Mouse (Mus musculus) forebrain, embryonic 16.5 days (tissue): ENCODE results near the gene Mthfsd. TPM values are rescaled to one million over a fixed set of nuclear protein-coding genes. Genes with fewer than 3 reads are reported as not detected.

Experiments used
- ATAC-seq: fragments of 200-750 bp; cut with Nextera tagmentation; 2 replicates; pipeline ENCODE4 v1.8.0; 2017; ENCODE audit warnings: mild to moderate bottlenecking, moderate library complexity
- H3K27ac ChIP-seq: fragments of 300-500 bp; sonication (generic); 2 replicates; pipeline ENCODE4 v1.5.1; 2014; ENCODE audit warnings: low read length, control low read depth
- H3K27me3 ChIP-seq: fragments of 300-500 bp; sonication (generic); replicated peaks from 2 replicates; pipeline ENCODE4 v1.6.1; 2014; ENCODE audit warnings: low read length; ENCODE audit not compliant: control insufficient read depth, insufficient read depth
- H3K36me3 ChIP-seq: fragments of 300-500 bp; sonication (generic); 2 replicates; pipeline ENCODE4 v1.6.1; 2014; ENCODE audit not compliant: control insufficient read depth, insufficient read depth
- H3K4me1 ChIP-seq: fragments of 300-500 bp; sonication (generic); replicated peaks from 2 replicates; pipeline ENCODE4 v1.6.1; 2014; ENCODE audit warnings: low read length; ENCODE audit not compliant: control insufficient read depth, insufficient read depth
- H3K4me2 ChIP-seq: fragments of 300-500 bp; sonication (generic); 2 replicates; pipeline ENCODE4 v1.6.1; 2014; ENCODE audit warnings: mild to moderate bottlenecking, low read length, control low read depth
- H3K4me3 ChIP-seq: fragments of 300-500 bp; sonication (generic); replicated peaks from 2 replicates; pipeline ENCODE4 v1.5.1; 2014; ENCODE audit warnings: mild to moderate bottlenecking, low read length, control low read depth
- H3K9ac ChIP-seq: fragments of 300-500 bp; sonication (generic); replicated peaks from 2 replicates; pipeline ENCODE4 v1.6.1; 2014; ENCODE audit warnings: low read depth, low read length, control low read depth
- H3K9me3 ChIP-seq: fragments of 300-500 bp; sonication (generic); 2 replicates; pipeline ENCODE4 v1.6.1; 2016; ENCODE audit warnings: low read length; ENCODE audit not compliant: control insufficient read depth
- WGBS: fragments of 180-500 bp; shearing (Covaris S2); extraction: QIAGEN DNeasy Blood & Tissue Kit; methylation state at CpG from one replicate; pipeline ENCODE4 v1.1.7; 2014; 5-methylcytosine and 5-hydroxymethylcytosine counted together
- polyA plus RNA-seq: library from polyadenylated mRNA; unstranded; fragments of >200 nt; fragmentation: Nextera tagmentation; extraction: Ambion mirVana; gene quantifications from 2 replicates; pipeline ENCODE4 v1.2.1, GENCODE M21; 2015

The Mthfsd gene
- polyA plus RNA-seq, 1 experiment from 2014 or later = 60.0 TPM

- peaks cover 91% of the 10 kb centered on the region for H3K27me3 ChIP-seq
- no peaks in the 10 kb centered on the region for H3K36me3 ChIP-seq
- H3K27ac ChIP-seq = no peak overlapping the region
- no peak overlapping the region for H3K4me2 ChIP-seq
- H3K9me3 ChIP-seq = no peaks in the 10 kb centered on the region
- 10% methylated on average over 19 of the region's 19 CpGs for WGBS
- no peak for ATAC-seq
- no peak overlapping the region for H3K9ac ChIP-seq
- H3K4me3 ChIP-seq = no peak overlapping the region
- H3K4me1 ChIP-seq = peaks cover 22% of the 10 kb centered on the region
Observed at GRCm38 (mm10) chr8:121086004-121086900, 21.9 kb downstream of the Mthfsd start.

- Histone ChIP-seq H3K4me3 (no peak overlapping the region), H3K27me3 (peaks cover 91% of the 10 kb centered on the region), H3K4me1 (peaks cover 22% of the 10 kb centered on the region), H3K27ac (no peak overlapping the region), H3K36me3 (no peaks in the 10 kb centered on the region), H3K9ac (no peak overlapping the region), H3K4me2 (no peak overlapping the region), H3K9me3 (no peaks in the 10 kb centered on the region)
- 28% methylated on average over 3 of the region's 3 CpGs for WGBS
- ATAC-seq = no peak
Observed at GRCm38 (mm10) chr8:121085561-121085960, 22.6 kb downstream of the Mthfsd start.

DNA sequence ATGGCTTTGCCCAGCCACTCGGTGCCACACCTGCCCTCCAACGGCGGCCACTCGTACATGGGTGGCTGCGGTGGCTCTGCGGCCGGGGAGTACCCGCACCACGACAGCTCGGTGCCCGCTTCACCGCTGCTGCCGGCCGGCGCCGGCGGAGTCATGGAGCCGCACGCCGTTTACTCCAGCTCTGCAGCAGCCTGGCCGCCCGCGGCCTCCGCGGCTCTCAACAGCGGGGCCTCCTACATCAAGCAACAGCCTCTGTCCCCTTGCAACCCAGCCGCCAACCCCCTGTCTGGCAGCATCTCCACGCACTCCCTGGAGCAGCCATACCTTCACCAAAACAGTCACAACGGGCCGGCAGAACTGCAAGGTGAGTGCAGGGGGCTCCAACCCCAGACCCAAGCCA is 23.2 kb downstream of the Mthfsd start:
- Histone ChIP-seq H3K9me3 (no peaks in the 10 kb centered on the region), H3K36me3 (no peaks in the 10 kb centered on the region), H3K4me2 (peak overlapping the region; percentile 60), H3K4me3 (peak overlapping the region; percentile 40), H3K9ac (no peak overlapping the region), H3K27ac (no peak overlapping the region), H3K27me3 (peaks cover 91% of the 10 kb centered on the region), H3K4me1 (peaks cover 22% of the 10 kb centered on the region)
- WGBS = 2% methylated on average over 23 of the region's 30 CpGs
- no peak for ATAC-seq

DNA sequence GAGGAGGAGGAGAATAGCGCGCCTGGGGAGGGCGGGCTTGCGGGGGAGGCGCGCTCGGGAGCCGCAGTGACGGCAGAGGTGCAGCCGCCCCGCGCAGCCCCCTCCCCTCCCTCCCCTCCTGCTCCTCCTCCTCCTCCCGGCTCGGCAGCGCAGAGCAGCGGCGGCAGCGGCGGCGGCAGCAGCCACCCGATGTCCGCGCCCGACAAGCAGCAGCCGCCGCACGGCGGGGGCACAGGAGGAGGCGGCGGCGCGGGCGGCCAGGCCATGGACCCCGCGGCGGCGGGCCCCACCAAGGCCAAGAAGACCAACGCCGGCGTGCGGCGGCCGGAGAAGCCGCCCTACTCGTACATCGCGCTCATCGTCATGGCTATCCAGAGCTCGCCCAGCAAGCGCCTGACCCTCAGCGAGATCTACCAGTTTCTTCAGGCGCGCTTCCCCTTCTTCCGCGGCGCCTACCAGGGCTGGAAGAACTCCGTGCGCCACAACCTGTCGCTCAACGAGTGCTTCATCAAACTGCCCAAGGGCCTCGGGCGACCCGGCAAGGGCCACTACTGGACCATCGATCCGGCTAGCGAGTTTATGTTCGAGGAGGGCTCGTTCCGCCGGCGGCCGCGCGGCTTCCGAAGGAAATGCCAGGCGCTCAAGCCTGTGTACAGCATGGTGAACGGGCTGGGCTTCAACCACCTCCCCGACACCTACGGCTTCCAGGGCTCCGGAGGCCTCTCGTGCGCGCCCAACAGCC is 23.8 kb downstream of the Mthfsd start, which contains the start of gene Foxf1:
Gene Foxf1, plus strand, starts transcription at position 177 of the 742 bp plus-strand sequence.
- WGBS = under 1% methylated on average over 49 of the region's 83 CpGs
- H3K4me1 ChIP-seq = peaks cover 22% of the 10 kb centered on the region
- no peaks in the 10 kb centered on the region for H3K9me3 ChIP-seq
- no peak within 1 kb of the TSS for H3K27ac ChIP-seq
- peak within 1 kb of the TSS; percentile 40 for H3K4me3 ChIP-seq
- no peaks in the 10 kb centered on the region for H3K36me3 ChIP-seq
- no peak within 1 kb of the TSS for H3K9ac ChIP-seq
- ATAC-seq = 0 out of 2 replicates have a peak, but pooled peaks have one; percentile 33
- H3K27me3 ChIP-seq = peaks cover 91% of the 10 kb centered on the region
- peak within 1 kb of the TSS; percentile 60 for H3K4me2 ChIP-seq

DNA sequence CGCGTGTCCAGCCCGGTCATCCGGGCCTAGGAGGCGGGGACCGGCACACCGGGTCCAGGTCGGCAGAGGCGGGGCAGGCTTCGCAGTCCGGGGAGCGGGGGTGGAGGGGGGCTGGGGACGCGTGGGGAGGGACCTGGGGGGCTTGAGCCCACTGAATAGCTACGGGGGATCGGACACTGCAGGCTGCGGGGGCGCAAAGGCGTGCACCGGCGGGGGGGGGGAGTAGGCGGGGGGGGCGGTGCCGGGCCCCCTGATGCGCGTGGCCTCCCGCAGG is 24.3 kb downstream of the Mthfsd start:
- H3K36me3 ChIP-seq = no peaks in the 10 kb centered on the region
- no peak overlapping the region for H3K9ac ChIP-seq
- ATAC-seq = no peak
- peaks cover 92% of the 10 kb centered on the region for H3K27me3 ChIP-seq
- WGBS = under 1% methylated on average over 18 of the region's 27 CpGs
- H3K4me1 ChIP-seq = peaks cover 22% of the 10 kb centered on the region
- H3K4me2 ChIP-seq = peak overlapping the region; percentile 60
- peak overlapping the region; percentile 40 for H3K4me3 ChIP-seq
- no peak overlapping the region for H3K27ac ChIP-seq
- H3K9me3 ChIP-seq = no peaks in the 10 kb centered on the region

DNA sequence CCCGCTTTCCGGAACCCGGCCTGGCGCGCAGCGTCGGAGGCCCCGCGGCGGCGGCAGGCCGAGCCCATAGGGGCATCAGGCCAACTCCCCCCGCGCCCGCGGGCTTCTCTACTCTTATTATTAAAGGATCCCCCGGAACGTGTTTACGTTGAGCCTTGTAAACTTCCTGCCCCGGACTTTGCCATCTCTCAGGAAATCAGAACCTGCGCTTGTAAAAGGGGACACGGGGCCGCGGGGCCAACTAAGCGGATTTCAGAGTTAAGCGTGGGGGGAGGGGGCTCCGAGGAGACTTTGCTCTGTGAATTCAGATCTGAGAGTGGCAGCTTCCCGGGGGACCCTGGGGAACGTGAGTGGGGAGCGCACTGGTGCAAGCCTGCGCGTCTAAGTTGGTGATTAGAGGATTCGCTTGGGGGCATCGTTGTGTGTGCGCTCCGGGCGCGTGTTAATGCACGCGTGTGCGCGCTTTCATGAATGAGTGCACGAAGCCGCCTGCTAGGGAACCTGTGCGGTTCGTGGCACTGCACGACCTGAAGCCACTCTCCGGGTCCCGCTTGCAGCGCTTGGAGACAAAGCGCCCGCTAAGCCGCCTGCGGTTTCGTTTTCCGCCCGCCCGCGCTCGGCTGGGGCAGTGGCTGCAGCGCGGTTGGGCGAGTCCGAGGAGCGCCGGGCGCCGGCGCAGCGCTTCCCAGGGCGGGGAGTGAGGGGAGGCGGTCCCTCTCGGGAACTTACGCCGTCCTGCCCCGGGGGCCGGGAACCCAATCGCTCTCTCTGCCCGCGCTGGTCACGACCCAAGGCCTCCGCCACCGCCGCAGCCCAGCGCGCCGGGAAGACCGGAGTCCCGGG is 24.9 kb downstream of the Mthfsd start:
- Histone ChIP-seq H3K36me3 (no peaks in the 10 kb centered on the region), H3K4me1 (peaks cover 22% of the 10 kb centered on the region), H3K27me3 (peaks cover 92% of the 10 kb centered on the region), H3K4me2 (peak overlapping the region; percentile 60), H3K4me3 (peak overlapping the region; percentile 40), H3K9ac (no peak overlapping the region), H3K27ac (no peak overlapping the region), H3K9me3 (no peaks in the 10 kb centered on the region)
- peak; percentile 43 for ATAC-seq
- under 1% methylated on average over 88 of the region's 89 CpGs for WGBS

- no peak overlapping the region for H3K9ac ChIP-seq
- peaks cover 93% of the 10 kb centered on the region for H3K27me3 ChIP-seq
- peak overlapping the region; percentile 60 for H3K4me2 ChIP-seq
- under 1% methylated on average over 56 of the region's 57 CpGs for WGBS
- H3K9me3 ChIP-seq = 0 out of 2 replicates have a peak, but pooled peaks cover 2% of the 10 kb centered on the region
- peaks cover 22% of the 10 kb centered on the region for H3K4me1 ChIP-seq
- ATAC-seq = no peak
- H3K36me3 ChIP-seq = no peaks in the 10 kb centered on the region
- peak overlapping the region; percentile 40; the same call in 1 of the 2 replicates for H3K4me3 ChIP-seq
- H3K27ac ChIP-seq = no peak overlapping the region
Observed at GRCm38 (mm10) chr8:121082218-121083092, 25.7 kb downstream of the Mthfsd start.

DNA sequence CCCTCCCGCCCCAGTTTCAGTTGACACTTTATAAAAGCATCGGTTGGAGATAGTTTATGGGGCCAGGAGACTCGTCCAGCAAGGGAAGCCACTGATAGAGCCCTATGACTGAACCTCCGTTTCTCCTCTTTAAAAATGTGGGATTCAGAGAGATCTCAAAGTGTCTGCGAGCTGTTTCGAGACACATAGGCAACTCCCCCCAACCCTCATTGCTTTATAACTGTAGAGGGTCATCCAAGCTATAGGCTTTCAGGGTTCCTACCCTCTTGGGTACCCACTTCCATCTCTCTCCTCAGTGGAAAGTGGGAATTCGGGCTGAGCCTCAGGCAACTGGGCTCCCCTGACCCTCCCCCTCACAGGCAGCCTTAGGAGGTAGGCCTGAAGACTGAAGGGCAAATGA is 26.8 kb downstream of the Mthfsd start:
- H3K9ac ChIP-seq = no peak overlapping the region
- no peak overlapping the region for H3K4me2 ChIP-seq
- ATAC-seq = no peak
- no peak overlapping the region for H3K4me3 ChIP-seq
- 2% methylated on average over 7 of the region's 7 CpGs for WGBS
- H3K4me1 ChIP-seq = peaks cover 22% of the 10 kb centered on the region
- 0 out of 2 replicates have a peak, but pooled peaks cover 2% of the 10 kb centered on the region for H3K9me3 ChIP-seq
- H3K36me3 ChIP-seq = no peaks in the 10 kb centered on the region
- H3K27ac ChIP-seq = no peak overlapping the region
- H3K27me3 ChIP-seq = peaks cover 95% of the 10 kb centered on the region
